Mouse (Mus musculus): Measurements from ENCODE around the gene Llgl2. TPM values are rescaled to one million over a fixed set of nuclear protein-coding genes. Genes with fewer than 3 reads are reported as not detected.

The Llgl2 gene
- total and polyA plus RNA-seq, 3 experiments, result 8.0 to 22.5 (median 9.3) TPM

DNA sequence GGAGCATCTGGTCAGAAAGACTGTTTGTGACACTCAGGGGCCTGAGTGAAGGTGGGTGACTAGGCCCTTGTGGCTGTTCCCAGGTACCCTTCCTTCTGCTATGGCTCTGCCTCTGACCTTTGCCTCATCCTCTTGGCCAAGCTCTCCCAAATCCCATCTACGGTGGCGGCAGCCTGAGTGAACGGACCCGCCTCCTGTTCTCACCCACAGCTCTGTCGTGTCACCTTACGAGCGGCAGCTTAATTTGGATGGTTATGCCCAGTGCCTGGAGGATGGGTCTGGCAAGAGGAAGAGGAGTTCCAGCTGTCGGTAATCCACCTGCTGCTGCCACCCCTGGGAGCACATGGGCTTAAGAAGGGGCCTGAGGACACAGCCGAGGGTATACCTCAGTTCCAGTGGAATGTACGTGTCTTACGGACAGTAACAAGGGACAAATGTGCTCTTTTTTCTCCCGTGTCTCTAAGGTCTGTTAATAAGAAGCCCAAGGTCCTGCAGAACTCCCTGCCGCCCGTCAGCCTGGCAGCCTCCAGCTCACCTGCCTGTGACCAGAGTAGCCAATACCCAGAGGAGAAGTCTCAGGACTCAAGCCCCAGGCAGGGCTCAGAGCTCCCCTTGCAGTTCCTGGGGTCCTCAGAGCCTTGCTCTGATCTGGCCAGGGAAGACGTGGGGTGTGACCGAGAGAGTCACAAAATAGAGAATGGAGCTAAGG lies 3.8 kb upstream of the Llgl2 start:
- Histone ChIP-seq H3K36me3 (replicated peaks) (peaks cover 71% of the 10 kb centered on the region), H3K4me1 (ENCODE audit: insufficient read depth, low read depth, low read length) (peaks cover 39% of the 10 kb centered on the region), H3K27me3 (ENCODE audit: insufficient read depth, low read length) (no peaks in the 10 kb centered on the region), H3K4me3 (ENCODE audit: low read depth, low read length) (no peak overlapping the region), H3K9me3 (replicated peaks) (no peaks in the 10 kb centered on the region)
- TF ChIP-seq GATA1 (IDR thresholded peaks at IDR 0.05; ENCODE audit: borderline replicate concordance, low read length) (no peak), TAL1 (conservative IDR thresholded peaks at IDR 0.05; ENCODE audit: low read depth, low read length) (no peak), CTCF (IDR thresholded peaks at IDR 0.05; ENCODE audit: low read depth, low read length) (no peak), GATA2 (IDR thresholded peaks at IDR 0.05; ENCODE audit: borderline replicate concordance, low read depth, low read length) (no peak), POLR2AphosphoS5 (IDR thresholded peaks at IDR 0.05; ENCODE audit: insufficient replicate concordance, low read depth, low read length) (no peak)
- ATAC-seq (ENCODE audit: extremely low read depth, insufficient number of reproducible peaks, low FRiP score, poor library complexity, severe bottlenecking), result no peak
- DNase-seq (ENCODE audit: low spot score), result no peak

- peaks cover 65% of the 10 kb centered on the region for H3K36me3 ChIP-seq (replicated peaks)
- H3K27me3 ChIP-seq (ENCODE audit: insufficient read depth, low read length), result no peaks in the 10 kb centered on the region
- no peak for ATAC-seq (ENCODE audit: extremely low read depth, insufficient number of reproducible peaks, low FRiP score, poor library complexity, severe bottlenecking)
- no peak for TF ChIP-seq CTCF (IDR thresholded peaks at IDR 0.05; ENCODE audit: low read depth, low read length)
- no peak for TF ChIP-seq TAL1 (conservative IDR thresholded peaks at IDR 0.05; ENCODE audit: low read depth, low read length)
- TF ChIP-seq GATA1 (IDR thresholded peaks at IDR 0.05; ENCODE audit: borderline replicate concordance, low read length), result no peak
- no peak for TF ChIP-seq POLR2AphosphoS5 (IDR thresholded peaks at IDR 0.05; ENCODE audit: insufficient replicate concordance, low read depth, low read length)
- no peak for TF ChIP-seq GATA2 (IDR thresholded peaks at IDR 0.05; ENCODE audit: borderline replicate concordance, low read depth, low read length)
- H3K9me3 ChIP-seq (replicated peaks), result no peaks in the 10 kb centered on the region
- no peak overlapping the region for H3K4me3 ChIP-seq (ENCODE audit: low read depth, low read length)
- DNase-seq (ENCODE audit: low spot score), result no peak
- peaks cover 30% of the 10 kb centered on the region for H3K4me1 ChIP-seq (ENCODE audit: insufficient read depth, low read depth, low read length)
Observed at GRCm38 (mm10) chr11:115821001-115821400, 2.8 kb upstream of the Llgl2 start.

DNA sequence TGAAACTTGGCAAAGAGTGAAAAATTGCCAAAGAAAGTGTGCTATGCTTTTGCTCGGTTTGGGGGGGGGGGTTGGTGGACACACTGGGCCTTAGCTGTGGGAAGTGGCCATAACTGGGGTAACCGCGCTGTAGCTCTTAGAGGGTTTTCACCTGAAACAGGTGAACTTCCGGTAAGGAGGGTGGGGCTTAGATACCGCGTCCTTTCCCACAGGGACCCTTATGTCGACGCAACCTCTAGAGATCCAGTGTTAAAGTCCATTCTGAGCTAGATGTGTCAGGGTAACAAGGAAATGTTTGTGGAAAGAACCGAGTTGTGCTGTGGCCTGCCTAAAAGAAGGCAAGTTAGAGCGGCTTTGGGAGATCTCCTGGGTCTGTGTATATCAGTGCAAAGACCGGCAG lies 964 bp downstream of the Llgl2 start:
- Histone ChIP-seq H3K4me3 (ENCODE audit: low read depth, low read length) (peak overlapping the region; percentile 79), H3K27me3 (ENCODE audit: insufficient read depth, low read length) (peaks cover 3% of the 10 kb centered on the region; the same call in 1 of the 2 replicates), H3K4me1 (ENCODE audit: insufficient read depth, low read depth, low read length) (peaks cover 48% of the 10 kb centered on the region), H3K9me3 (replicated peaks) (no peaks in the 10 kb centered on the region), H3K36me3 (replicated peaks) (peaks cover 57% of the 10 kb centered on the region)
- DNase-seq (ENCODE audit: low spot score), result no peak
- no peak for ATAC-seq (ENCODE audit: extremely low read depth, insufficient number of reproducible peaks, low FRiP score, poor library complexity, severe bottlenecking)
- TF ChIP-seq GATA1 (IDR thresholded peaks at IDR 0.05; ENCODE audit: borderline replicate concordance, low read length) (no peak), CTCF (IDR thresholded peaks at IDR 0.05; ENCODE audit: low read depth, low read length) (no peak), POLR2AphosphoS5 (IDR thresholded peaks at IDR 0.05; ENCODE audit: insufficient replicate concordance, low read depth, low read length) (no peak), GATA2 (IDR thresholded peaks at IDR 0.05; ENCODE audit: borderline replicate concordance, low read depth, low read length) (no peak), TAL1 (conservative IDR thresholded peaks at IDR 0.05; ENCODE audit: low read depth, low read length) (no peak)

DNA sequence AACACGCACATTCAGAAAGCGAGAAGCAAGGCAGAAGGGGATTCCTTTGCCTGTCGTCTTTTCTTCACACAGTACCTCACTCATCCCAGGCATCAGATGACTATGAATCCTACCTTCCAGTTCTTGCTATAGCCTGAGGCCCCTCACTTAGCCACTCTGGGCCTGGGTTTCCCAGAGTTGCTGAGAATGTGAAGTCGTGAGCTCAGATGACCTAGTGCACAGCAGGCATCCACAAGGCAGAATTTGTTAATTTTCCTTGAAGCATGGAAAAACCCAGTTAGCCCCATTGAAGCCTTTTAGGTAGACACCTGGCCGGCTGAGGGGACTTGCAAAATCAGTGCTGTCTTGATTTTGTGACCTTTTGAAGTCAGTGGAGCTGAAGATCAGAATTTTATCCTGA lies 2.6 kb downstream of the Llgl2 start:
- Histone ChIP-seq H3K4me3 (ENCODE audit: low read depth, low read length) (no peak overlapping the region), H3K4me1 (ENCODE audit: insufficient read depth, low read depth, low read length) (peaks cover 54% of the 10 kb centered on the region), H3K27me3 (ENCODE audit: insufficient read depth, low read length) (peaks cover 9% of the 10 kb centered on the region; the same call in 1 of the 2 replicates), H3K9me3 (replicated peaks) (no peaks in the 10 kb centered on the region), H3K36me3 (replicated peaks) (peaks cover 51% of the 10 kb centered on the region)
- no peak for DNase-seq (ENCODE audit: low spot score)
- TF ChIP-seq GATA2 (IDR thresholded peaks at IDR 0.05; ENCODE audit: borderline replicate concordance, low read depth, low read length) (no peak), CTCF (IDR thresholded peaks at IDR 0.05; ENCODE audit: low read depth, low read length) (no peak), TAL1 (conservative IDR thresholded peaks at IDR 0.05; ENCODE audit: low read depth, low read length) (no peak), POLR2AphosphoS5 (IDR thresholded peaks at IDR 0.05; ENCODE audit: insufficient replicate concordance, low read depth, low read length) (no peak), GATA1 (IDR thresholded peaks at IDR 0.05; ENCODE audit: borderline replicate concordance, low read length) (no peak)
- ATAC-seq (ENCODE audit: extremely low read depth, insufficient number of reproducible peaks, low FRiP score, poor library complexity, severe bottlenecking), result no peak

DNA sequence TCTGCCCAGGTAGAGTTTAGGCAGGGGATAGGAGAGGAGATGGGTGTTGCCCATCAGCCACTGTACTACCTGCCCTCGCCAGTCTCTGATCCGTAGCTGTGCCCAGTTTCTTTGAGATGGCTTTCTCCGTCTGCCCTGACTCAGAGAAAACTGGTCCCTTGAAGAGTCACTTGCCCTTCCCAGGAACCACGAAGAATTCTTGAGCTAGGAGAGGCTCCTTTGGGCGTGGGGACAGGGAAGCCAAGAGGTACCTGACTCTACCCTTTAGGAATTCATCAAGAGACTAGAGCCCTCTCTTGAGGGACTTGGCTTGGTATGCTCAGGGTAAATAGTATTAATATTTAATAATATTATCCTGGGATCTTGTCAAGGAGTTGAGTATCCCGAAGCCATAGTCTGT lies 3.8 kb downstream of the Llgl2 start:
- ATAC-seq (ENCODE audit: extremely low read depth, insufficient number of reproducible peaks, low FRiP score, poor library complexity, severe bottlenecking) (no peak), DNase-seq (ENCODE audit: low spot score) (no peak)
- TF ChIP-seq TAL1 (conservative IDR thresholded peaks at IDR 0.05; ENCODE audit: low read depth, low read length) (no peak), GATA2 (IDR thresholded peaks at IDR 0.05; ENCODE audit: borderline replicate concordance, low read depth, low read length) (no peak)
- Histone ChIP-seq H3K4me1 (ENCODE audit: insufficient read depth, low read depth, low read length) (peaks cover 66% of the 10 kb centered on the region), H3K4me3 (ENCODE audit: low read depth, low read length) (no peak overlapping the region), H3K36me3 (replicated peaks) (peaks cover 45% of the 10 kb centered on the region), H3K9me3 (replicated peaks) (no peaks in the 10 kb centered on the region), H3K27me3 (ENCODE audit: insufficient read depth, low read length) (peaks cover 9% of the 10 kb centered on the region; the same call in 1 of the 2 replicates)

DNA sequence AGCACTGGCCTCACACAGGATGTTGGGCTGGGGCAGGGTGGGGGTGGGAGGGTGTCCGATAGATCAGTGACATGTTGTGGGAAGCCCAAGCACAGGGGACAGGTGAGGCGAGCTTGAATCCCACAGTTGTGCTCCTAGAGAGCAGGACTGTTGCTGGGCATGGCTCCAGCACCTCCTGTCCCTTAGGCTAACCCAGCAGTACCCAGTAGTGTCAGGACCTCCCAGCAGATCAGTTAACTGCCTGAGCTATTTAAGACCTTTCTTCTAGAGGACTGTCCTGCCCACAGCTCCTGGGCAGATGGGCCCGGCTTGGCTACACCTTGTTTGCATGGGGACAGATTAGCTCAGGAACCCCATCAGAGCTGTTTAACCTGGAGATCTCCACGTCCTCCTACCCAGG lies 5.2 kb downstream of the Llgl2 start:
- H3K9me3 ChIP-seq (replicated peaks), result no peaks in the 10 kb centered on the region
- peaks cover 9% of the 10 kb centered on the region; the same call in 1 of the 2 replicates for H3K27me3 ChIP-seq (ENCODE audit: insufficient read depth, low read length)
- H3K4me3 ChIP-seq (ENCODE audit: low read depth, low read length), result no peak overlapping the region
- DNase-seq (ENCODE audit: low spot score), result no peak
- peaks cover 44% of the 10 kb centered on the region for H3K36me3 ChIP-seq (replicated peaks)
- H3K4me1 ChIP-seq (ENCODE audit: insufficient read depth, low read depth, low read length), result peaks cover 73% of the 10 kb centered on the region
- TF ChIP-seq GATA1 (IDR thresholded peaks at IDR 0.05; ENCODE audit: borderline replicate concordance, low read length), result no peak
- no peak for TF ChIP-seq POLR2AphosphoS5 (IDR thresholded peaks at IDR 0.05; ENCODE audit: insufficient replicate concordance, low read depth, low read length)
- TF ChIP-seq CTCF (IDR thresholded peaks at IDR 0.05; ENCODE audit: low read depth, low read length), result no peak
- no peak for TF ChIP-seq TAL1 (conservative IDR thresholded peaks at IDR 0.05; ENCODE audit: low read depth, low read length)
- no peak for TF ChIP-seq GATA2 (IDR thresholded peaks at IDR 0.05; ENCODE audit: borderline replicate concordance, low read depth, low read length)
- ATAC-seq (ENCODE audit: extremely low read depth, insufficient number of reproducible peaks, low FRiP score, poor library complexity, severe bottlenecking), result no peak

Data from G1E (cell line).